Mouse (Mus musculus): ENCODE data around the gene Gm8068.
"Not testable (repeated sequence)": the region's sequence is repeated elsewhere in the genome, so short reads cannot be mapped to it uniquely, and the experiment has no call there.

Gene Gm8068

DNA sequence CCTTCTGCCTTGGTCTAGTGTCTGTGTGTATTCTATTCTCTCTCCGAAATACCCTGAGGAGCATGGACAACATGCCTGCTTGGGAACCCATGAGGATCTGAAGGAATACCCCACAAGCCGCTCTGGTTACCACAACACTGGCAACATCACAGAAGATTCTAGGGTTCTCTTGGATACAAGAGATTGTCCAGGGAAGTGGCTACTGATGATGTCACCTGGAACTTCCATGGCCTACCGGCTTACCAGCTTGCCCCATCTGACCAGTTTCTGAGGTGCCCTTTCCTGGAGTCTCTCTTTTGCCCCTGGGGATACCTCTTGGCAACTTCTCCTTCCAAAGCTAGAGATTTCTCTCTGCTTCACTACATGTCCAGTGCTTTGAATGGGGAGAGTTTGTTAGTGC lies at the start of gene Gm8068:
TSS of gene Gm8068 (minus strand) at position 101 of the 400 bp plus-strand sequence.
- DNase-seq (ENCODE audit: low spot score in 2 of 2) = not testable (repeated sequence)

- DNase-seq (ENCODE audit: low spot score in 2 of 2) = not testable (repeated sequence)
Measured at GRCm38 (mm10) chr14:41750514-41750913, 48.8 kb upstream of the Gm8068 start, which contains the start of gene Gm7929. Gene Gm7929, minus strand, starts transcription at chr14:41750614.

DNA sequence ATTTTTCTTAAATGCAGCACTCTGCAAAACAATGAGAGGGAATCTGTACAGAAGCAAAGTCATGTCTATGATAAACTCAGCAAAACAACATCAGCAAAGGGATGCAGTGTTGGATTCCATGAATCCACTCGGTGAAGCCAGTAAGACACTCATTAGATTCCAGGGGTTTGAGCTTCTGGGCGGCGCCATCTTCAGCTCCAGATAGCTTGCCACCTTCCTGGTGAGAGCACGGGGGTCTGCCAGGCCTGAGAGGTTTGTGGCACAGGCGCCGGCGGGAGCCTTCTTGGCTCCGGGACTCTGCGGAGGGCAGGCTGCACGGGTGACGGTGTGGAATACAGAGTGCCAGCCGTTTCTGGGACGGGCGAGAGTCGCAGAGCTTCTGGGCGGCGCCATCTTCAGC lies 21.8 kb upstream of the Gm8068 start:
- DNase-seq (ENCODE audit: low spot score in 2 of 2) = not testable (repeated sequence)

- DNase-seq (ENCODE audit: low spot score in 2 of 2) = not testable (repeated sequence)
Measured at GRCm38 (mm10) chr14:41717180-41717579, 15.5 kb upstream of the Gm8068 start.

- DNase-seq (ENCODE audit: low spot score in 2 of 2) = peak in 1 of 2 experiments; percentile 8
Measured at GRCm38 (mm10) chr14:41648176-41648575, 53.5 kb downstream of the Gm8068 start.

Data from right cerebral cortex, postnatal 36 days (tissue).